Mouse (Mus musculus): ENCODE measurements around the gene Bag5. TPM values are rescaled to one million over a fixed set of nuclear protein-coding genes. Genes with fewer than 3 reads are reported as not detected.
"Not testable (repeated sequence)": the region's sequence is repeated elsewhere in the genome, so short reads cannot be mapped to it uniquely, and the experiment has no call there.

Gene Bag5
- total and polyA plus RNA-seq, 2 experiments, result 6.7 to 9.5 TPM

DNA sequence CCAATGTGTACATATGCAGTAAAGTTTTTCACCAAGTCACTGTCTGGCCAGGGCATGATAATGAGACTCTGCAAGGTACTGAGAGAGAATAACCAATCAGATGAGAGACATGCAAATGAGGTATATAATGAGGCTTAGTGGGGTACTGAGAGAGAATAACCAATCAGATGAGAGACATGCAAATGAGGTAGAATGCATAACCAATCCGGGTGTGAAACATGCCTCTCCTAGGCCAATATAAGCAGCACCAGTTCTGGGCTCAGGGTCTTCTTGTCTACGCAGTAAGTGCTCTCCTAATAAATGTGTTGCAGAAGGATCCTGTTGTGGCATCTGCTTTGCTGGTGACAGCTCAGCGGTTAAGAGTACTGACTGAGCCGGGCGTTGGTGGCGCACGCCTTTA, 3.4 kb upstream of the Bag5 start:
- Histone ChIP-seq H3K79me2 (ENCODE audit: control insufficient read depth, insufficient read depth, low read length) (peaks cover 8% of the 10 kb centered on the region; the same call in 1 of the 2 replicates), H3K4me3 (ENCODE audit: insufficient read depth, low read depth, low read length) (no peak overlapping the region), H3K36me3 (ENCODE audit: control insufficient read depth, insufficient read depth, low read length) (no peaks in the 10 kb centered on the region), H3K4me1 (ENCODE audit: control insufficient read depth, insufficient read depth, low read length) (peaks cover 9% of the 10 kb centered on the region), H3K27me3 (ENCODE audit: control insufficient read depth, insufficient read depth, low read length) (no peaks in the 10 kb centered on the region), H3K9ac (ENCODE audit: low read depth, low read length) (no peak overlapping the region), H3K27ac (replicated peaks; ENCODE audit: insufficient read depth, low read depth, low read length) (no peak overlapping the region)
- TF ChIP-seq CTCF (IDR thresholded peaks at IDR 0.05; ENCODE audit: low read depth, low read length) (no peak), POLR2A (IDR thresholded peaks at IDR 0.05; ENCODE audit: extremely low read depth, insufficient read depth, low read length) (no peak)
- 95% methylated on average over 7 of the region's 7 CpGs for WGBS
- DNase-seq (ENCODE audit: extremely low read depth, low read depth, low spot score), result no peak

GRCm38 (mm10) chr12:111713880-111714279, 823 bp upstream of the Bag5 start:
- not testable (repeated sequence) for H3K9ac ChIP-seq (ENCODE audit: low read depth, low read length); H3K27me3 ChIP-seq (ENCODE audit: control insufficient read depth, insufficient read depth, low read length); H3K27ac ChIP-seq (replicated peaks; ENCODE audit: insufficient read depth, low read depth, low read length); H3K4me3 ChIP-seq (ENCODE audit: insufficient read depth, low read depth, low read length); H3K79me2 ChIP-seq (ENCODE audit: control insufficient read depth, insufficient read depth, low read length); DNase-seq (ENCODE audit: extremely low read depth, low read depth, low spot score); H3K4me1 ChIP-seq (ENCODE audit: control insufficient read depth, insufficient read depth, low read length)
- 60% methylated on average over 6 of the region's 6 CpGs for WGBS
- peaks cover 11% of the 10 kb centered on the region for H3K36me3 ChIP-seq (ENCODE audit: control insufficient read depth, insufficient read depth, low read length)

DNA sequence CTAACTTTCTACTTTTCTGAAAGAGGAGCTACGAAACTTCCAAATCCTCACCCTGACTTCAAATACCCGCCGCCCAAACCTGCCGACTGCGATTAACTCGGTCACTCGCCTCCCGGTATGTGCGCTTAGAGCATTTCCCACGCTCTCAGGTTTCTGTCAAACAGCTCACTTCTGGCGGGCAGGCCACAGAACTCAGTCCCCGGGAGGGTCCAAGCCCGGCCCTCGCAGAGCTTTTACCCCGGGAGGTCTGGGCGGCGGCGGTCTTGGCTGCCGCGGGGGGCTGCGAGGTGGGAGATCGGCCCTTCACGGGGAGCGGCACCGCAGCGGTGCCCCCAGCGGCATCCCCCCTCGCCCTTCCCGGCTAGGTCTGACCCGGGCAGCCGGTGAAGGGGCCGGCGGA, 581 bp downstream of the Bag5 start:
- 0% methylated on average over 32 of the region's 33 CpGs for WGBS
- H3K36me3 ChIP-seq (ENCODE audit: control insufficient read depth, insufficient read depth, low read length), result peaks cover 13% of the 10 kb centered on the region
- peak overlapping the region; percentile 75 for H3K4me3 ChIP-seq (ENCODE audit: insufficient read depth, low read depth, low read length)
- no peak for TF ChIP-seq POLR2A (IDR thresholded peaks at IDR 0.05; ENCODE audit: extremely low read depth, insufficient read depth, low read length)
- TF ChIP-seq CTCF (IDR thresholded peaks at IDR 0.05; ENCODE audit: low read depth, low read length), result no peak
- H3K4me1 ChIP-seq (ENCODE audit: control insufficient read depth, insufficient read depth, low read length), result peaks cover 10% of the 10 kb centered on the region
- peaks cover 8% of the 10 kb centered on the region; the same call in 1 of the 2 replicates for H3K79me2 ChIP-seq (ENCODE audit: control insufficient read depth, insufficient read depth, low read length)
- H3K27ac ChIP-seq (replicated peaks; ENCODE audit: insufficient read depth, low read depth, low read length), result peak overlapping the region; percentile 23; the same call in 1 of the 2 replicates
- peak overlapping the region; percentile 78 for H3K9ac ChIP-seq (ENCODE audit: low read depth, low read length)
- no peak for DNase-seq (ENCODE audit: extremely low read depth, low read depth, low spot score)
- no peaks in the 10 kb centered on the region for H3K27me3 ChIP-seq (ENCODE audit: control insufficient read depth, insufficient read depth, low read length)

DNA sequence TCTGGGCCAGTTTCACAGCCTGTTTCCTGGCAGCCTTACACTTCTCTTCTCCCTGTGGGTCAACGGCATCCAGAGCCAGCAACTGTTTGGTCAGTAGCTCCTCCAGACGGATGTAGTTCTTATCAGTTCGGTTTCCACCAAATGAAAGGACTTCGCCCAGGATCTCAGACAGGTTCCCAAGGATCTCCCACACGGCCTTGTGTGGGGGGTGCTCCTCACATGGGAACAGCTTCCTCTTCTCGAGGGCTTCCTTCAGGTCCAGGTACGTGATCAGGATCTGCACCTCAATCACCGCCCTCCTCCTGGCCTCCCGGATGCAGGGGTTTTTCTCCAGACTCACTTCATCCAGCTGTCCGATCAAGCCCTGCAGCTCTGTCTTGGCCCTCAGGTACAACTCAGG, 3.0 kb downstream of the Bag5 start:
- Histone ChIP-seq H3K9ac (ENCODE audit: low read depth, low read length) (no peak overlapping the region), H3K79me2 (ENCODE audit: control insufficient read depth, insufficient read depth, low read length) (peaks cover 8% of the 10 kb centered on the region; the same call in 1 of the 2 replicates), H3K36me3 (ENCODE audit: control insufficient read depth, insufficient read depth, low read length) (peaks cover 13% of the 10 kb centered on the region), H3K27me3 (ENCODE audit: control insufficient read depth, insufficient read depth, low read length) (no peaks in the 10 kb centered on the region), H3K27ac (replicated peaks; ENCODE audit: insufficient read depth, low read depth, low read length) (no peak overlapping the region), H3K4me1 (ENCODE audit: control insufficient read depth, insufficient read depth, low read length) (peaks cover 11% of the 10 kb centered on the region), H3K4me3 (ENCODE audit: insufficient read depth, low read depth, low read length) (no peak overlapping the region)
- 75% methylated on average over 10 of the region's 10 CpGs for WGBS
- DNase-seq (ENCODE audit: extremely low read depth, low read depth, low spot score), result no peak
- TF ChIP-seq POLR2A (IDR thresholded peaks at IDR 0.05; ENCODE audit: extremely low read depth, insufficient read depth, low read length), result no peak

DNA sequence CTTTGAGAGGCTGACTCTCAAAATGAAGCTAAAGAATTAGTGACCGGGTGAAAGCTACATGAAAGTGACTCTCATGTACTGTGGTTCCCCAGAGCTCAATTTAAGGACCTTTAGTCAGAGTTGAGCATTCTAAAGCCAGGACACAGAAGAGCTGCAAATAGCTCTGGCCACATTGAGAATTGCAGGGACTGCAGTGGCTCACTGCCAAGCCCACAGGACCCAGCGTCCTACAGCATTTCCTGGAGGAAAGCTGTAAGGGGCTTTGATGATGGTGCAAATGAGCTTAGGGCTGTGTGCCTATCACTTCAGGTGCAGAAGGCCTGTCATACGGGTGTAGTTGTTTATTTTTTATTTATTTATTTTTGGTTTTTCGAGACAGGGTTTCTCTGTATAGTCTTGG, 4.9 kb downstream of the Bag5 start:
- DNase-seq (ENCODE audit: extremely low read depth, low read depth, low spot score), result no peak
- peaks cover 11% of the 10 kb centered on the region for H3K4me1 ChIP-seq (ENCODE audit: control insufficient read depth, insufficient read depth, low read length)
- peaks cover 4% of the 10 kb centered on the region; the same call in 1 of the 2 replicates for H3K79me2 ChIP-seq (ENCODE audit: control insufficient read depth, insufficient read depth, low read length)
- peaks cover 13% of the 10 kb centered on the region for H3K36me3 ChIP-seq (ENCODE audit: control insufficient read depth, insufficient read depth, low read length)
- no peak for TF ChIP-seq CTCF (IDR thresholded peaks at IDR 0.05; ENCODE audit: low read depth, low read length)
- no peak for TF ChIP-seq POLR2A (IDR thresholded peaks at IDR 0.05; ENCODE audit: extremely low read depth, insufficient read depth, low read length)
- H3K4me3 ChIP-seq (ENCODE audit: insufficient read depth, low read depth, low read length), result no peak overlapping the region
- H3K27ac ChIP-seq (replicated peaks; ENCODE audit: insufficient read depth, low read depth, low read length), result no peak overlapping the region
- 77% methylated on average over 4 of the region's 4 CpGs for WGBS
- H3K27me3 ChIP-seq (ENCODE audit: control insufficient read depth, insufficient read depth, low read length), result no peaks in the 10 kb centered on the region
- no peak overlapping the region for H3K9ac ChIP-seq (ENCODE audit: low read depth, low read length)

- Histone ChIP-seq H3K36me3 (ENCODE audit: control insufficient read depth, insufficient read depth, low read length) (peaks cover 10% of the 10 kb centered on the region), H3K27ac (replicated peaks; ENCODE audit: insufficient read depth, low read depth, low read length) (peak overlapping the region; percentile 25), H3K79me2 (ENCODE audit: control insufficient read depth, insufficient read depth, low read length) (no peaks in the 10 kb centered on the region), H3K4me1 (ENCODE audit: control insufficient read depth, insufficient read depth, low read length) (peaks cover 4% of the 10 kb centered on the region; the same call in 1 of the 2 replicates), H3K4me3 (ENCODE audit: insufficient read depth, low read depth, low read length) (no peak overlapping the region), H3K27me3 (ENCODE audit: control insufficient read depth, insufficient read depth, low read length) (no peaks in the 10 kb centered on the region), H3K9ac (ENCODE audit: low read depth, low read length) (no peak overlapping the region)
- DNase-seq (ENCODE audit: extremely low read depth, low read depth, low spot score), result no peak
- TF ChIP-seq CTCF (IDR thresholded peaks at IDR 0.05; ENCODE audit: low read depth, low read length) (no peak), POLR2A (IDR thresholded peaks at IDR 0.05; ENCODE audit: extremely low read depth, insufficient read depth, low read length) (no peak)
- 46% methylated on average over 15 of the region's 15 CpGs for WGBS
These were observed 7.7 kb downstream of the Bag5 start for GRCm38 (mm10) chr12:111705186-111705973.
